Mouse (Mus musculus) B cell, adult 2 months (primary cell): ENCODE results near the gene Asb2.

Experiments used
- DNase-seq, 2 experiments: peaks; one replicate each; pipeline ENCODE4 v3.0.0; 2022

Asb2 gene

GRCm38 (mm10) chr12:103360812-103361211, 5.0 kb upstream of the Asb2 start:
- DNase-seq: no peak

- no peak for DNase-seq
These were observed 3.4 kb upstream of the Asb2 start for GRCm38 (mm10) chr12:103358951-103359801.

- DNase-seq: no peak
These were observed 2.4 kb upstream of the Asb2 start for GRCm38 (mm10) chr12:103358216-103358615.

GRCm38 (mm10) chr12:103356415-103356748, 581 bp upstream of the Asb2 start:
- DNase-seq: no peak

- DNase-seq: peak; percentile 38
These were observed 2.3 kb downstream of the Asb2 start for GRCm38 (mm10) chr12:103353538-103353937.

- DNase-seq: no peak
These were observed 3.1 kb downstream of the Asb2 start for GRCm38 (mm10) chr12:103352735-103353134.

- DNase-seq: peak; percentile 89
These were observed 7.3 kb downstream of the Asb2 start for GRCm38 (mm10) chr12:103348506-103348905.

- no peak for DNase-seq
These were observed 8.4 kb downstream of the Asb2 start for GRCm38 (mm10) chr12:103347406-103347805.

- DNase-seq: no peak
These were observed 8.9 kb downstream of the Asb2 start for GRCm38 (mm10) chr12:103346945-103347344.

GRCm38 (mm10) chr12:103344934-103345333, 10.9 kb downstream of the Asb2 start:
- DNase-seq: no peak

GRCm38 (mm10) chr12:103343456-103343855, 12.3 kb downstream of the Asb2 start:
- peak; percentile 85 to 89 for DNase-seq

GRCm38 (mm10) chr12:103341212-103341611, 14.6 kb downstream of the Asb2 start:
- DNase-seq: peak; percentile 86 to 90

- DNase-seq: no peak
These were observed 17.5 kb downstream of the Asb2 start for GRCm38 (mm10) chr12:103338162-103338798.

- no peak for DNase-seq
These were observed 19.0 kb downstream of the Asb2 start for GRCm38 (mm10) chr12:103336766-103337165.

- no peak for DNase-seq
These were observed 22.4 kb downstream of the Asb2 start for GRCm38 (mm10) chr12:103333426-103333825.

GRCm38 (mm10) chr12:103332879-103333278, 22.9 kb downstream of the Asb2 start:
- peak; percentile 50 to 57 for DNase-seq

- DNase-seq: no peak
These were observed 24.3 kb downstream of the Asb2 start for GRCm38 (mm10) chr12:103331491-103331890.

- DNase-seq: no peak
These were observed 27.2 kb downstream of the Asb2 start for GRCm38 (mm10) chr12:103328448-103329191.

- no peak for DNase-seq
These were observed 28.7 kb downstream of the Asb2 start for GRCm38 (mm10) chr12:103327107-103327506.

GRCm38 (mm10) chr12:103326569-103326968, 29.2 kb downstream of the Asb2 start:
- no peak for DNase-seq

- DNase-seq: peak; percentile 96 to 97
These were observed 30.5 kb downstream of the Asb2 start for GRCm38 (mm10) chr12:103325156-103325857.

- DNase-seq: peak; percentile 56 to 58
These were observed 33.0 kb downstream of the Asb2 start for GRCm38 (mm10) chr12:103322801-103323200.
